Mouse (Mus musculus): ENCODE data around the gene Smc5. TPM values are rescaled to one million over a fixed set of nuclear protein-coding genes. Genes with fewer than 3 reads are reported as not detected.

Gene Smc5
- total RNA-seq, 1 experiment from 2014 or later: 49.3 TPM

GRCm38 (mm10) chr19:23202106-23202505, 71.6 kb downstream of the Smc5 start:
- no peak for ATAC-seq (ENCODE audit: extremely low read depth, insufficient number of reproducible peaks, low FRiP score, poor library complexity, severe bottlenecking)

- no peak for ATAC-seq (ENCODE audit: extremely low read depth, insufficient number of reproducible peaks, low FRiP score, poor library complexity, severe bottlenecking)
These were observed 80.6 kb downstream of the Smc5 start for GRCm38 (mm10) chr19:23193076-23193475.

- no peak for ATAC-seq (ENCODE audit: extremely low read depth, insufficient number of reproducible peaks, low FRiP score, poor library complexity, severe bottlenecking)
These were observed 82.2 kb downstream of the Smc5 start for GRCm38 (mm10) chr19:23191486-23191885.

GRCm38 (mm10) chr19:23189744-23190143, 84.0 kb downstream of the Smc5 start:
- ATAC-seq (ENCODE audit: extremely low read depth, insufficient number of reproducible peaks, low FRiP score, poor library complexity, severe bottlenecking): no peak

- ATAC-seq (ENCODE audit: extremely low read depth, insufficient number of reproducible peaks, low FRiP score, poor library complexity, severe bottlenecking): no peak
These were observed 84.7 kb downstream of the Smc5 start for GRCm38 (mm10) chr19:23188986-23189385.

GRCm38 (mm10) chr19:23187732-23188131, 86.0 kb downstream of the Smc5 start:
- ATAC-seq (ENCODE audit: extremely low read depth, insufficient number of reproducible peaks, low FRiP score, poor library complexity, severe bottlenecking): no peak

GRCm38 (mm10) chr19:23184068-23184467, 89.6 kb downstream of the Smc5 start:
- ATAC-seq (ENCODE audit: extremely low read depth, insufficient number of reproducible peaks, low FRiP score, poor library complexity, severe bottlenecking): no peak

GRCm38 (mm10) chr19:23183493-23183892, 90.2 kb downstream of the Smc5 start:
- ATAC-seq (ENCODE audit: extremely low read depth, insufficient number of reproducible peaks, low FRiP score, poor library complexity, severe bottlenecking): no peak

- ATAC-seq (ENCODE audit: extremely low read depth, insufficient number of reproducible peaks, low FRiP score, poor library complexity, severe bottlenecking): no peak
These were observed 95.2 kb downstream of the Smc5 start for GRCm38 (mm10) chr19:23178533-23178932.

- ATAC-seq (ENCODE audit: extremely low read depth, insufficient number of reproducible peaks, low FRiP score, poor library complexity, severe bottlenecking): no peak
These were observed 98.2 kb downstream of the Smc5 start for GRCm38 (mm10) chr19:23175511-23175910.

- ATAC-seq (ENCODE audit: extremely low read depth, insufficient number of reproducible peaks, low FRiP score, poor library complexity, severe bottlenecking): no peak
These were observed 98.6 kb downstream of the Smc5 start for GRCm38 (mm10) chr19:23175090-23175489.

GRCm38 (mm10) chr19:23171136-23171535, 102.6 kb downstream of the Smc5 start:
- no peak for ATAC-seq (ENCODE audit: extremely low read depth, insufficient number of reproducible peaks, low FRiP score, poor library complexity, severe bottlenecking)

- ATAC-seq (ENCODE audit: extremely low read depth, insufficient number of reproducible peaks, low FRiP score, poor library complexity, severe bottlenecking): no peak
These were observed 103.2 kb downstream of the Smc5 start for GRCm38 (mm10) chr19:23170476-23170875.

- no peak for ATAC-seq (ENCODE audit: extremely low read depth, insufficient number of reproducible peaks, low FRiP score, poor library complexity, severe bottlenecking)
These were observed 104.0 kb downstream of the Smc5 start for GRCm38 (mm10) chr19:23169659-23170050.

GRCm38 (mm10) chr19:23168899-23169658, 104.6 kb downstream of the Smc5 start:
- no peak for ATAC-seq (ENCODE audit: extremely low read depth, insufficient number of reproducible peaks, low FRiP score, poor library complexity, severe bottlenecking)

GRCm38 (mm10) chr19:23166550-23167284, 107.0 kb downstream of the Smc5 start:
- ATAC-seq (ENCODE audit: extremely low read depth, insufficient number of reproducible peaks, low FRiP score, poor library complexity, severe bottlenecking): no peak

GRCm38 (mm10) chr19:23164651-23165240, 109.0 kb downstream of the Smc5 start:
- ATAC-seq (ENCODE audit: extremely low read depth, insufficient number of reproducible peaks, low FRiP score, poor library complexity, severe bottlenecking): no peak

GRCm38 (mm10) chr19:23163361-23163760, 110.3 kb downstream of the Smc5 start:
- no peak for ATAC-seq (ENCODE audit: extremely low read depth, insufficient number of reproducible peaks, low FRiP score, poor library complexity, severe bottlenecking)

GRCm38 (mm10) chr19:23162877-23163276, 110.8 kb downstream of the Smc5 start:
- ATAC-seq (ENCODE audit: extremely low read depth, insufficient number of reproducible peaks, low FRiP score, poor library complexity, severe bottlenecking): no peak

GRCm38 (mm10) chr19:23162387-23162809, 111.3 kb downstream of the Smc5 start:
- ATAC-seq (ENCODE audit: extremely low read depth, insufficient number of reproducible peaks, low FRiP score, poor library complexity, severe bottlenecking): no peak

Data from neutrophil, adult 5-6 weeks (primary cell).